Mouse (Mus musculus): Measurements from ENCODE around the gene Muc15. TPM values are rescaled to one million over a fixed set of nuclear protein-coding genes. Genes with fewer than 3 reads are reported as not detected.

Muc15 gene
- not detected for total RNA-seq (2023)

GRCm38 (mm10) chr2:110721290-110721753 lies at the start of gene Muc15:
Muc15 (plus strand) TSS chr2:110721340.

Other genes with a start within 250 kb of the Muc15 start
- not detected for gene Slc5a12, start 124.0 kb upstream of the Muc15 start, total RNA-seq (2023)
- not detected for gene Ano3, start 229.6 kb downstream of the Muc15 start, total RNA-seq (2023)